Mouse (Mus musculus) cerebellum, adult 11-12 months (tissue): Measurements from ENCODE around the gene Tub.

Source experiments
- DNase-seq: peaks from one replicate; pipeline ENCODE4 v3.0.0; 2022

Gene Tub

DNA sequence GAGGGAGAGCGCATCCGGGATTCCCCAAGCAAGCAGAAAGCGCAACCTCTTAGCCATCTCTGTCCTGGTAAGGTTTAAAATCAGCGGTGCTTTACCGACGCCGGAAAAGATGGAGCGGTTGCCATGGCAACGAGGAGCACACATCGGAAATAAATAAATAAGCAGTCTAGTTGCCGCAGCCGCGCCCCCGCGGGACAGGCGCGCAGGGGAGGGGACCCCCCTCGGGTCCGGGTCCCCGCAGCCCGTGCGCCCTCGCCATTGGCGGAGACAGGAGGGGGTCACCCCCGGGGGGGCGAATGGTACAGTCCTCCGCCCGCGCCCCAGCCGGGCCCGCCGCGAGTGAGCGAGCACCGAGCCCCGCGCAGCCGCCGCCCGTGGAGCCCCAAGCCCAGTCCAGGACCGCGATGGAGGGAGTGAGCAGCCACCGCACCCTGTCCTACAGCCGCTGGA lies at the start of gene Tub:
Gene Tub, plus strand, starts transcription at position 27 of the 450 bp plus-strand sequence.
- DNase-seq: peak; percentile 78

DNA sequence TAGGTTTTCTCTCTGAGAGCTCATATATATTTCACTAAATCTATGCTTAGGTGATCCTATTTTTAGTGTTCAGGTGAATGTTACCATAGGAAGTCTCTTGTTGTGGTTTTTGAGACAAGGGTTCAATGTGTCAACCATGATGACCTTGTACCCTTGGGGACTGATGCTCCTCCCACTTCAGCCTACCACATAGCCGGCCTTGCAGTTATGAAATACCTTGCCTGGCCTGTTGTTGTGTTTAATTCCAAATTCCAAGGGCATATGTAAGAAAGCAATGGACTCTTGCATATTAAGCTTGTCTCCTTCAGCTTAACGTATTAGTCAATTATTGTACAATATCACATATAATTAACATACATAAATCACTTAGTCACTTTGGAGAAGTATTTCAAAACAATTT lies 46.2 kb upstream of the Tub start:
- DNase-seq: no peak

DNA sequence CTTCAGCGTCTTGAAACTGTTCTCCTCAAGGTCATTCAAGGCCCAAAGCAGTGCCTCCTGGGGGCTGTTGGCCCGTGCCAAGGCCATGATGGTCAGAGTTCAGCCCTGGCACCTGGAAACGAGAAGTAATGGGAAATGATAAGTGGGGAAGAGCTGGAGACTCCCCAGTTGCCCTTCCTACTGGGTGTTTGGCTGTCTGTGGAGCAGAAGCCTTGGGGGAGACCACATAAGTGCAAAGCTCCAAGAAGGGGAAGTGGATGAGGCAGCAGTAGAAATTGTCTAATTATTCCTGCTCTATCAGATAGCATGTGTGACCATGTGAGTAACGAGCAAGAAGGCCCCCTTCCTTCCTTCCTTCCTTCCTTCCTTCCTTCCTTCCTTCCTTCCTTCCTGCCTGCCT lies 23.1 kb upstream of the Tub start:
- DNase-seq: no peak

DNA sequence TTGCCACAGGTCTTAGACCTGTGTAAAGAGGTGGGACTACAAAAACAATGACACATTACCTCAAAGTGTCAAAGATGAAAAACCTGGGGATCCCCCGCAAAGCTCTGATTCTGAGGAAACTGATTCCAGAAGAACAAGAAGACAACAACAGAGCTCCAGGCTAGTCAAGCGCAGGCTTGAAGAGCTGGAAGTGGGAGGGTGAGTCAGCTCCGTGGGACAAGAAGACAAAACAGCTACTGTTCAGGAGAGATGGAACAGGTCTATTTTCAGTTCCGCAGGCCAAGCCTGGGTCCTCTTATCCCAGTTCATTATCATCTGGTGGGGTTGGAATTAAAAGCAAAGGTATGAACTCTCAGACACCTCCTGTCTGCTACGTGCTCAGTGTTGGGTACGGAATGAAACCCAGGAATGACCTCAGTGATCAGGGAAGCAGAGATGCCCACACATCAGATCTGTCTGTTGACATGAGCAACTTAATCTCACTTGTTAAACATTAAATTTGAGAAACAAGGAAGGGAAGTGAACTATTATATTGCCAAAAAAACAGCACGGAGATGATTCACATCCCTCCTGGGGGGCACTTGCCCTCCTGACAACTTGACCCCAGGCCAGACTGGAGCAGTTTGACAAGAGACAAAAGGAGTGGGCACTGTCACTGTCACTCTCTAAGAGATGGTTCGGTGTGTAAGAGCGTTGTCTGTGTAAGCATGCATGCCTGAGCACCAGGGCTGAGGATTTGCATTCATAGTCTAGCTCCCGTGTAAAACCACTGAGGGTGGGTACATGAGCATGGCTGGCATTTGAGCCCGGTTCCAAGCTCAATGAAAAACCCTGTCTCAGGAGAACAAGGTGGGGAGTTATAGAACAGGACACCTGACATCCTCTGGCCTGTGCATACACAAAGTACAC lies 21.6 kb upstream of the Tub start:
- DNase-seq: no peak

DNA sequence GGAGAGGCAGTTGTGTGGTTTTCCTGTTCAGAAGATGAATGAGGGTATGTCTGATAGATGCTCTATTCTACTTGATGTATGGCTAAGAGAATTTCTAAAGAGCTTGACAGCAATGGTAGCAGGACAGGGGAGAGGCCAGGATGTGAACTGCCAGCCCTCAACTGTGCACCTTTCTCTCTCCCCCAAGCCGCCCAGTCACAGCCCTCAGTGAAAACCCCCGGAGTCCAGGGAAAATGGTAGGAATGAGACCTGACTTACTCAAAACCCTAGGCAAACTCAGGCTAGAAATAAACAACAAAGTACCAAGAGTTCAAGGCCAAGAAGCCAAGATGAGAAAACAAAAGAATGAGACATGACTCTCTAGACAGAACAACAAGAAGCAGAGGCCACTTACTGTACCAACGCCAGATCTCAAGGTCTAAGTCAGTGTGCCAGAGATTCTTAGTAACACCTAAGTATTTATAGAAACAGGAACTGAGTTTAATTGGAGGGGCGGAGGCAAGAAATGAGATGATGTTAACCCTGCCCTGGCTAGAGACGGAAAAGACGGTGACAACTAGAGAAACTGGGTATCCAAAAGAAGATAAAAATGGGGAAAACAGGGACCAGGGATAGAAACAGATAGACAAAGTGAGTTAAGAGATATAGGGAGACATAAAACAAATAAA lies 20.3 kb upstream of the Tub start, which contains the start of gene Nlrp10:
Gene Nlrp10, minus strand, starts transcription at position 453 of the 668 bp plus-strand sequence.
- no peak for DNase-seq

DNA sequence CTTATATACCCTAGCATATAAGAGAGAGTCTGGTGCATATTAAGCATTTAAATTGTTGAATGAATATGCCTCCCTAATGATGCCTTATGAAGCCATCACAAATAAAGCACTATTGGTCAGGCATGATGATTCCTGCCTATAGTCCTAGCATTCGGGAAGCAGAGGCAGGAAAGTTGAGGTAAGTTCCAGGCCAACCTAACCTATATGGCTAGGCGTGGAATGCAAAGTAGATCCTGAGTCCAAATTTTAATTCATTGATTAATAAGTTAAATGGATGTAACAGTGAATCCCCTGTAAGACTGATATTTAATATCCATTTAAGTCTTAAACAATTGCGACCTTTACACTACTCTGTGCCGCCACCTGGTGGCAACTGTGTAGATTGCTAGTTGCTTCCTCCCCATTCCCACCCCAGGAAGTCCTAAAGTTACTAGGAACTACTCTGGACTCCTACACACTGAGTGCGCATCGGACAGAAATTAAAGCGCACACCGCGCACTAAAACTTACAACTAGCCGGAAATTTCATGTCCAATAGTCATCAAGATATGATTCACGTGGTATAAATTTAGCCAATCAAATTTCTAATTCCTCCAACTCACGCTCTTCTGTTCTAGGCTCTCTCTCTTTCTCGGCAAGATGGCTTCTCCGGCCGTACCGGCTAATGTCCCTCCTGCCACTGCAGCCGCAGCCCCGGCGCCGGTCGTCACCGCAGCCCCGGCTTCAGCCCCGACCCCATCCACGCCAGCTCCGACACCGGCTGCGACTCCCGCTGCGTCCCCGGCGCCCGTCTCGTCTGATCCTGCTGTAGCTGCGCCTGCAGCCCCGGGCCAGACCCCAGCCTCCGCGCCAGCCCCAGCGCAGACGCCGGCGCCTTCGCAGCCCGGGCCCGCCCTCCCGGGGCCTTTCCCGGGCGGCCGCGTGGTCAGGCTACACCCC lies 16.1 kb upstream of the Tub start, which contains the start of gene Eif3f:
Gene Eif3f, plus strand, starts transcription at position 624 of the 938 bp plus-strand sequence.
- peak; percentile 97 for DNase-seq

DNA sequence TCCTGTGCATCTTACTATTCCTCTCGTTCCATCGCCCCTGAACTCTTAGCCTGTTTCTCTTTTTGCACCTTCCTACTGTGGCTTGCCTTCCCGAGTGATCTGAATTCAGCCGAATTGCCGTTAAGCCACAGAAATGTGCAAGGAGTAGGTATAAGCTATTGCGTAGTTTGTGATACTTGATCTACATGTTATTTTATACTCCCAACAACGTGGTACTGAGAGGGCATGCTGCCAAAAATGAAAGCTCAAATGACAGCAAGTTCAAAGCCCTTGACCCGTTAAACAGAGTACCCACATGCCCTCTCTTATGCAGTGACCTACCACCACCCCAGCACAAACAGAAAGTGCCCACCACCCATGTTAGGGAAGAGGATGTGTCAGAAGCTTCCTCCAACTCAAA lies 15.3 kb upstream of the Tub start:
- DNase-seq: no peak

DNA sequence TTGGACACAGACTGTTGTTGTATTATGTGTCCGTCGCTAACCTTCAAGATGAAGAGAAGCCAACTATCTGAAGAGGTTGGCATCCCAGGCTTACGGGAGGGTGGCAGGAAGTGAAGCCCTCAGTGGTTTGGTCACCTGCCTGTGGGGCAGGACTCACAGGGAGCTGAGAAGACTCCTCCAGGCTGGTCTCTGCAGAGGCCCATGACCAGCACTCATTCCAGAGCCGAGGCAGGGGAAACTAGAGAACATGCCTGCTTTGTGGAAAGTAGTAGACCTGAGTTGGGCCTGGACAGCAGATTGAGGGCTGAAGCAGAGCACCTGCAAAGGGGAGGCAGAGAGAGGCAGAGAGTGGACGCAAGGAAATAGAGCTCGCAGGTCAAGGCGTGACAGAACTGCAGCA lies 14.7 kb upstream of the Tub start:
- no peak for DNase-seq

DNA sequence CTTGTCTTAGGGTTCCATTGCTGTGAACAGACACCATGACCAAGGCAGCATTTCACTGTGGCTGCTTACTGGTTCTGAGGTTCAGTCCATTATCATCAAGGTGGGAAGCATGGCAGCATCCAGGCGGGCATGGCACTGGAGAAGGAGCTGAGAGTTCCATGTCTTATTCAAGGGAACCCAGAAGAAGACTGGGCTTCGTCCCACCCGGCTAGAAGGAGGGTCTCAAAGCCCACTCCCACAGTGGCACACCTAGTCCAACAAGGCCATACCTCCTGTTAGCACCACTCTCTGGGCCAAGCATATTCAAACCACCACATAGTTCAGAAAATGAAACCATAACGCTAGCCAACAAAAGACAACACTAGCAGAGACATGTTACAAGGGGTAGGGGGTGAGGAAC lies 13.5 kb upstream of the Tub start:
- DNase-seq: no peak

DNA sequence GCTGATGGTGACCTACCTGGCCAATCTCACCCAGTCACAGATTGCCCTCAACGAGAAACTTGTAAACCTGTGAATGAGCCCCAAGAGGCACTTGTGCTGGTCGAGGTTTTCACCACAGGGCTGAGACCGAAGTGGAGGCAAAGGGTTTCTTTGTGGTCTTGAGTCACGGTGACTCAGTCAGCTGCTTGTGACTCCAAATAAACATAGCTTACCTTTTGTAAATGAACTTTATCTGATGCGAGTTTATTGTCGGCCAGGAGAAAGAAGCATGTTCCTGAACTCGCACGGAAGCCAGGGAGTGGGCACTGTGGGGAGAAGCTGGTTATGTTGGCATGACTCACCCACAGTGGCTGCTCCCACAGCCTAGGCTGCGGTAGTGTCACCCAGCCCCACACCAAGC lies 8.7 kb upstream of the Tub start:
- no peak for DNase-seq

DNA sequence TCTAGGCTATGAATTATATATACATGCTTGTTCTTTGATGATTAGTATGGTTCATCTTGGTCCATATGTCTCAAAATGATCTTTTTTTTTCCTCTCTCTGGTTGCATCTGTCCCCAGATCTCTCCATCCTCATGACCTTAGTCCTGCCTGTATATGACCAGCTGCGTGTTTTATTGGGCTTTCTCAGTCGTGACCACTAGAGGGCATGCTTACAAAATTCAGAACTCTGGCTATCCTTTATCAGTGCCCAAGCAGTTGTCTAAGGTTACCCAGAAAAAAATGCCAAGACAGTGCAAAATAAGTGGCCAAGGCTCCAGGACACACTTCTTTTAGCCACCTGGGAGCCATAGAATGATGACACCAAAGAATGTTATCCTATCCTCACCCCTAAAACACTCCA lies 6.1 kb upstream of the Tub start:
- peak; percentile 36 for DNase-seq

DNA sequence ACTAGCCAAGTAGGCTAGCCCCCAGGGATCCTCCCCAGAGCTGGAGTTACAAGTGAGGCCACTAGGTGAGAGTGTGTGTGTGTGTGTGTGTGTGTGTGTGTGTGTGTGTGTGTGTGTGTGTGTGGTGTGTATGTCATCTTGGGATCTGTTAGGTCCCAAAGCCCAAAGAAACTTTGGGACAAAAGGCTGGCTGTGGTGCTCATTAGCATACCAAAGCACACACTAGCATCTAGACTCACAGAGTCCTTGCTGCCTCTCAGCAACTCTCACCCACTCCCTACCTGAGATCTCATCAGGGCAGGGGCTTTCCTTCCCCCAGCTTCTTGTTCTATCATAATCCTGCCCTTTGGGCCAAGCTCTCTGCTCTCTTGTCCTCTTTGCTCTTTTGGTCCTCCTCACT lies 1.5 kb upstream of the Tub start:
- no peak for DNase-seq

DNA sequence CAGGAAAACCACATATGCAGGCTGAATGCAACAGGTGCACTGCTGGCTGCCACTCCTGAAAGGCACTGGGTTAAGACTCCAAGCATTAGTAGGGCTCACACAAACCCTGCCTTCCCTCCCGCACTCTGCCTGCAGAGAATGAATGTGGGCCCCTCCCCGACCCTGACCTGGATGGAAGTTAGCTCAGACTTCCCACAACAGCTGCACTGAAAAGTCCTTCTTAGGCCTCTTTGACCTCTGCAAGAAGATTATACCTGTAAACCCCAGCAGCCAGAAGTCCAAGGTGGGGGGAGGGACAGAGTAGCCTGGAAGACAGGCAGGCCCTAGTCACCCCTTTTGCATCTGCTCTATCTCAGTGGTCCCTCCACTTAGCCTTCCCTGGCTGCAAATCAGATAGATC lies 837 bp upstream of the Tub start:
- no peak for DNase-seq

DNA sequence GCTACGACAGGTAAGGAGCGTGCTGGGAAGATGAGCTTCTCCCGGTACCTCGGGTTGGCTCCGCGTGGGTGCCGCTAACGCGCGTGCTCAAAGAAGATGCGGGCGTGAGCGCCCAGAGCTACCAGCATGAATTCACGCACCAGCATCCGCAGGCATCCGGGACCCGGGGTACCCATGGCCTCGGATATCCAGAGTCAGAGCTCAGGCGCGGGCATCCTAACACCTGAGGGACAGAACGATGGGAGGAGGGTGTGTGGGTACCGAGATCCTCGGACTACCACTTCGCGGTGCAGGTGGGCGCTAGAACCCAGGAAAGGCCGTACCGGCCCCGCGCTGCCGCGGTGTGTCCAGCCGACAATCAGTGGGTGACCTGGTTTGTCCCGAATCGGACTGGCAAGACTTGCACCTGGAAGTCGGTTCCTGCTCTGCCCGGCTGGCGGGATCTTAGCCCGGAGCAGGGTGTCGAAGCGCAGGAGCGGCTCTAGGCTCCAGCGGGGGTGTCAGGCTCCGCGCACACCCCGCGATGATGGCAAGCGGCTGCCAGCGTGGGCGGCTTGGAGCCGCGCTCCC lies 709 bp downstream of the Tub start:
- DNase-seq: peak; percentile 63

DNA sequence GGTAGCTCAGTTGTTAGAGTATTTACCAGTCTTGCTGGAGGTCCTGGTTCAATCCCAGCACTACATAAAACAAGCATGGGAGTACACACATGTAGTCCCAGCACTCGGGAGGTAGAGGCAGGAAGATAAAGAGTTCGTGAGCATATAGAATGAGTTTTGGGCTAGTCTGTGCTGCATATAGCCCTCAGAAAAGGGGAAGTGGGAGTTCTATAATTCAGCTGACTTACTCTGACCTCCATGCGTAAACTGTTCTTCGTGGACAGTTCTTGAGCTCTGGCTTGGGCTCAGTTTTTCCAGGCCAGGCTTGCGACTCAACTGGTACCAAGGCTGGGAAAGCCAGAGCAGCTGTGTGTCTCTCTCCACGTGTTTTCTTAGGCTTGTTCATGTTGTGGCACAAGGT lies 2.7 kb downstream of the Tub start:
- DNase-seq: no peak

DNA sequence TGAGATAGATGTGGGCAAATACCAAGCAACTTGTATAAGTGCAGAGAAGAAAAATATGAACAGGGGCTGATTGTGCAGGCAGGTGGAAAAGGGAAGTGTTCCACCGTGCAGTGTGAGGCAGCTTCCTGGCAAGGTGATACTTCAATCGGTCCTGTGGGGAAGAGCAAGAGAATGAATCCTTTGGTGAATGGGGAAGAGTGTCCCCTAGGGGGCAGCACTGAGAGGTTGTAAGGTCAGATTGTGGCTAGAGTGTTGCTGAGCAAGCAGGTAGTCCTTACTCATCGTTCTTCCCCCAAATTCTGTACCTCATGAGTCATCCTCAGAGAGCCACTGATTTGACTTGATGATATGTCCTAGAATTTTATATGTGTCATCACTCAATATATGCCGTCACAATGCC lies 4.0 kb downstream of the Tub start:
- DNase-seq: no peak

DNA sequence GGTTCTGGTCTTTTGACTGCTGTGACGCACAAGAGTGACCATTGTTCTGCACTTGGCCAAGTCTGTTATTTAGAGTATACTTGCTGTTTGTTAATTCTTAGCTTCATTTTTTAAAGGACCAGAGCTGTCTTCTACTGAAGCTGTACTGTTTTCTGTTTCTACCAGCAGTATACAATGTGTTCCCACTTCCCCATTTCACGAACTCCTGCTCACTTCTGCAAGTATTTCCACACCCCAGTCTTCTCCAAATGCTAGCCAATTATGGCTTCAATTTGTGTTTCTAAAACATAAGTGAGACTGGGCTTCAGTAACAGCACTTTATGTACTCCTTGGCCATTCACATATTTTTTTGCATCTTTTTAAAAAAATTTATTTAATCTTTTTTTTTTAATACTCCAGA lies 7.6 kb downstream of the Tub start:
- no peak for DNase-seq

DNA sequence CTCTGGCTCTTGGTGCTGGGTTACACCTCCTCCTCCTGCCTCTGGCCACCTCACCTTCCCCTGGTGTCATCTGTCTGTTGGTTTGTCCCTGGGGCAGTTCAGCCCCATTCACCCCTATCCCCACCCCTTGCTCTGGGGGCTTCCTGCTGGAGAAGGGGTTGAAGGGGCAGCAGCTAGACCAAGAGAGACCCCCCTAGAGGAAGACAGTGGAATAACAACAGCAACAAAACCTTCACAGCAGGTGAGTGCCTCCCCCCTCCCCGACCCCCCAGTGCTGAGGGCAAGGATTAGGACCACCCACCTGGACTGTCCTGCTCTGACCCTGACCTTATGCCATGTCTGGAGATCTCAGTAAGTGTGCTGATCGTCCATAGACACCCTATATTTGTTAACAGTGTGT lies 15.8 kb downstream of the Tub start:
- DNase-seq: no peak

DNA sequence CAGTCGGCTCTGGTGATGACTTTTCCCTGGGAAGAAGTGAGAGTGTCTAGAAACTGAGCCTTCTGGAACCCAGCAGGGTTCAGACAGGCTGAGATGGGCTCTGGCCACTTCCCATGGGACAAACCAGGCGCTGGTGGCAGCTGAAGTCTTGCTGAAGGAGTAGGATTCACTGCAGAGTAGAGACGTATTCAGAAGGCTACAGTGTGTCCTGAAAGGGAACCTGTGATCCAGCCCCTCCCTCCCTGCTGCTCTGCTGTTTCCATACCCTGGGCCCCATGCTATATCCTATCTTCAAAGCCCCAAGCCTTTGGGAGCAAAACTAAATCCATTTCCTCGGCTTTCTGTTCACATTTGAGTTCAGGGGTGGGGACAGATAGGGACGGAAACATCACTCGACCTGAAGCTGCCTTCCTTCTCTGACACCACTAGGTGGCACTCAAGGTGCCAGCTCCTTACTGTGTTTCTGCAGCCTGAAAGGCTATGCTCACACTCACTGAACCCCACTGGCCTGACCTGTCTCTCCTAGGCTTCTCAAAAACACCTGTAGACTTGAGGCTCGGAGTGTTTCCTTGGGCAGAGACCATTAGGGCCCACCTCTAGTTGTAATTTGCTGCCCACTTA lies 16.7 kb downstream of the Tub start:
- peak; percentile 71 for DNase-seq

DNA sequence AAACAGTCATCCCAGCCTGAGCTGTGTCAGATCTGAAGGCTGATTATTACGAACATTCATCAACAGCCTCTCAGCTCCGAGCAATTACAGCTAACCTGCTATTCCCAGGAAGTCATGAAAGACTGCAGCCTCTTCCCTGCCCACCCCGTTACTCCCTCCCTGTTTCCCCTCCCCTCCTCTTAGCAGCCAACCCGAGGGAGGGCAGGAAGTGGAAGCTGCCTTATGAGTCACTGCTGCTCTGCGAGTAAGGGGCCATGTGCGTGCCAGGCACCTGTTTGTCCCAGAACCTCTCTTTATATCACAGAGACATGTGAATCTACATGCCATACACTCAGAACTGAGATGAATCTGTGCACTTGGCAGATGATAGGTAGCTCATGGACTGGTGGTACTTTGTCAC lies 18.1 kb downstream of the Tub start:
- DNase-seq: no peak

DNA sequence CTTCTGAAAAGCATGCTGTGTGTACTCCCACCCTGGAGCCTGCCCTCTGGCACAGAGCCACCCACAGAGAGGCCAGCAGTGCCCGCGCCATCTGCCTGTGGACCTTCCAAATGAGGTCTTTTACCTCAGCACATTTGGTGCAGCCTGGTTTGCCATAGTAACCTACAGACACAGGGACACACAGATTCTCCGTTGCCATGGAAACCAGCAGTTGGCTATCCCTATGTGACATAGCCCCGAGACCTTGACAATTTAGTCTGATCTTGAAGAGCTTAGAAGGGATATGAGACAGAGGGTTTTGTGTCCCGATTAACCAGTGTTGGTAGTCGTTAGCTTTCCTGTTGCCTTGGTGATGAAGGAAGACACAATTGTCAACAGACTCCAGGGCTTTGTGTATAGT lies 22.1 kb downstream of the Tub start:
- peak; percentile 79 for DNase-seq
